Mouse (Mus musculus) ES-Bruce4 (cell line): ENCODE results near the gene Dnase1l2.

Experiments used
- CTCF ChIP-seq: IDR thresholded peaks from one replicate; pipeline ENCODE4 v1.8.1; 2011; ENCODE audit warnings: low read depth, low read length
- EP300 ChIP-seq: IDR thresholded peaks from 2 replicates; pipeline ENCODE4 v1.6.1; 2011; ENCODE audit warnings: low read depth, low read length; ENCODE audit not compliant: insufficient read depth
- POLR2A ChIP-seq: IDR thresholded peaks from one replicate; pipeline ENCODE4 v1.8.1; 2011; ENCODE audit warnings: low read length; ENCODE audit not compliant: insufficient read depth

DNA sequence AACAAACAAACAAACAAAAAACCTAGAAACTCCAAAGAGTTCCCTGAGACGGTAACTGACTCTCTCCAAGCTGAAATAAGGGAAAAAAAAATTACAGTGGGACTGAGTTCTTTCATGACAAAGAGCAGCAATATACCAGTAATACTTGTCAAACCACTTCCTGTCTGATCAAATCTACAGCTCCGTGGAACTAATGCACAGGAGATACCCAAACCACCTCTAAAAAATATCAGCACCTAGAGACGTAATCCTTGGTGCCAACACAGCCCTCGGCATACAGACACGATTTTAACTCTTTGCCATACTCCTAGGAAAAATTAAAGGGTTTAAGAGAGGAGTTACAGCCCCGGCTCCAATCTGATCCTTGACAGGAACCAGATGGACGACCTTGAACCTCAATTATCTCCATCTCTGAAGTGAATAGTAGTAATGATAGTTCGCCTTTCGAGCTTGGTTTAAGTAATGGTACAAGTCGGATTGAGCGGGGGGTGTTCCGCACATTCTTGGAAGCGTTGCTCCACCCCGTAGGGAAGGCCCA is 11.4 kb upstream of the Dnase1l2 start:
- TF ChIP-seq POLR2A (no peak), CTCF (no peak), EP300 (no peak)
